Mouse (Mus musculus) lung, postnatal 0 days (tissue): ENCODE data around the gene Zfp13.

Source experiments
- CTCF ChIP-seq: IDR thresholded peaks from 2 replicates; pipeline ENCODE4 v1.5.1; 2016; ENCODE audit warnings: antibody characterized with exemption, mild to moderate bottlenecking
- EP300 ChIP-seq: IDR thresholded peaks from 2 replicates; pipeline ENCODE4 v1.6.1; 2016; ENCODE audit warnings: antibody characterized with exemption, mild to moderate bottlenecking, control low read depth

DNA sequence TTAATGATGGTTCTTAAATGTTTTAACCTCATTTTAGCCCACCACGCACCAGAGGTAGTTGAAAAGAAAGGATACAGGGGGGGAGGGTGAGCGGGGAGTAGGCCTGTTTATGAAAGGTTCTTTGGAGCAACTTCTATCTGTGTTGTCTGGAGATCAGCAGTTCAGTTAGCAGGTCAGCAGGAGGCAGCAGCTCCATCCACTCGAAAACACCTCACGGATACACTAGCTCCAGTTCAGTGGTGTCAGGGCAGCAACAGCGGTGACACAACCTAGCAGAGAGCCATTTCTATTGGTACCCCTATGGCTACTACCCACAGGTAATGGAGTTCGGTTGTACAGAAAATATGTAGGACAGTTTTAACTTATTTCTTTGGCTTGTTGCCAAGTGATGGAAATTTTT is 29.3 kb downstream of the Zfp13 start:
- TF ChIP-seq CTCF (peak; percentile 84), EP300 (no peak)
